Mouse (Mus musculus) thymus, adult 2 months (tissue): ENCODE measurements around the gene Naaladl2. TPM values are rescaled to one million over a fixed set of nuclear protein-coding genes. Genes with fewer than 3 reads are reported as not detected.

Source experiments
- DNase-seq: peaks from one replicate; pipeline ENCODE4 v3.0.0; 2021
- H3K27ac ChIP-seq: fragments of 200-500 bp; 2 replicates; pipeline ENCODE4 v1.5.1; 2012; ENCODE audit warnings: low read length, control low read depth; ENCODE audit not compliant: control insufficient read depth, insufficient read depth
- H3K27me3 ChIP-seq: fragments of 200-500 bp; 2 replicates; pipeline ENCODE4 v1.6.1; 2012; ENCODE audit warnings: mild to moderate bottlenecking, low read length, moderate library complexity, mixed read lengths; ENCODE audit not compliant: control insufficient read depth, insufficient read depth
- H3K36me3 ChIP-seq: fragments of 200-500 bp; 2 replicates; pipeline ENCODE4 v1.6.1; 2012; ENCODE audit warnings: mild to moderate bottlenecking, low read length, moderate library complexity; ENCODE audit not compliant: control insufficient read depth, insufficient read depth
- H3K4me1 ChIP-seq: fragments of 200-500 bp; replicated peaks from 2 replicates; pipeline ENCODE4 v1.6.1; 2012; ENCODE audit warnings: low read length; ENCODE audit not compliant: control insufficient read depth, insufficient read depth
- H3K4me3 ChIP-seq: fragments of 200-500 bp; 2 replicates; pipeline ENCODE4 v1.5.1; 2012; ENCODE audit warnings: mild to moderate bottlenecking, low read length, control low read depth, moderate library complexity; ENCODE audit not compliant: control insufficient read depth, insufficient read depth
- CTCF ChIP-seq: fragments of 200-500 bp; IDR thresholded peaks from 2 replicates; pipeline ENCODE4 v1.5.1; 2012; ENCODE audit warnings: mild to moderate bottlenecking, control low read depth, low read length, moderate library complexity, borderline replicate concordance; ENCODE audit not compliant: control insufficient read depth, poor library complexity, insufficient read depth; ENCODE audit errors: extremely low read depth
- POLR2A ChIP-seq: fragments of 200-500 bp; IDR thresholded peaks from 2 replicates; pipeline ENCODE4 v1.6.1; 2012; ENCODE audit warnings: mild to moderate bottlenecking, low read length, control low read depth, moderate library complexity; ENCODE audit not compliant: control insufficient read depth, poor library complexity, insufficient read depth; ENCODE audit errors: extremely low read depth
- WGBS: fragments of 180-500 bp; shearing (Covaris S2); methylation state at CpG from one replicate; pipeline ENCODE4 v1.1.7; 2018; 5-methylcytosine and 5-hydroxymethylcytosine counted together
- polyA plus RNA-seq: library from polyadenylated mRNA; depleted of rRNA; stranded (reverse); fragments of >200 nt; gene quantifications from 2 replicates; pipeline ENCODE4 v1.2.3, GENCODE M21; 2012

Naaladl2 gene
- polyA plus RNA-seq, 1 experiment: 0.23 TPM

DNA sequence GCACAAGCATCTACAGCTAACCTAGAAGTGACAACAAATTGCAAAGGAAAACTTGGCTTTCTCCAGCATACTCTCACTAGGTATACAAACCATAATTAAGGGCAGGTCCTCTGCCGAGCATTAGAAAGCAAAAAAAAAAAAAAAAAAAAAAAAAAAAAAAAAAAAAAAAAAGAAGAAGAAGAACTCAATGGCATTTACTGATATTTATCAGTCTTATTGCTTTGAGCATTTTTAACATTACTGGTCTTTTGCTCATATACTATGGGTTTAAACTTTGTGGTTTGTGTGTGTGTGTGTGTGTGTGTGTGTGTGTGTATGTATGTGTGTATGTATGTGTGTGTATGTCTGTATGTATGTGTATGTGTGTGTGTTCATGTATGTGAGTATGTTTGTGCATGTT is 1006.1 kb downstream of the Naaladl2 start:
- Histone ChIP-seq H3K4me3 (no peak overlapping the region), H3K4me1 (no peaks in the 10 kb centered on the region), H3K27ac (no peak overlapping the region), H3K36me3 (no peaks in the 10 kb centered on the region), H3K27me3 (no peaks in the 10 kb centered on the region)
- DNase-seq: no peak
- WGBS: 89% methylated on average over 1 of the region's 1 CpGs
- TF ChIP-seq CTCF (no peak), POLR2A (no peak)

- TF ChIP-seq POLR2A (no peak), CTCF (no peak)
- Histone ChIP-seq H3K36me3 (no peaks in the 10 kb centered on the region), H3K27ac (no peak overlapping the region), H3K4me3 (no peak overlapping the region), H3K27me3 (no peaks in the 10 kb centered on the region), H3K4me1 (no peaks in the 10 kb centered on the region)
- no peak for DNase-seq
- WGBS: 96% methylated on average over 1 of the region's 1 CpGs
Measured at GRCm38 (mm10) chr3:24126200-24126599, 1017.9 kb downstream of the Naaladl2 start.

- H3K36me3 ChIP-seq: no peaks in the 10 kb centered on the region
- no peak overlapping the region for H3K27ac ChIP-seq
- 76% methylated on average over 2 of the region's 2 CpGs for WGBS
- no peaks in the 10 kb centered on the region for H3K27me3 ChIP-seq
- H3K4me1 ChIP-seq: no peaks in the 10 kb centered on the region
- no peak overlapping the region for H3K4me3 ChIP-seq
- DNase-seq: no peak
- no peak for TF ChIP-seq CTCF
- TF ChIP-seq POLR2A: no peak
Measured at GRCm38 (mm10) chr3:24124034-24124433, 1020.0 kb downstream of the Naaladl2 start.

- 92% methylated on average over 6 of the region's 6 CpGs for WGBS
- H3K4me1 ChIP-seq: no peaks in the 10 kb centered on the region
- no peak overlapping the region for H3K27ac ChIP-seq
- DNase-seq: no peak
- H3K4me3 ChIP-seq: no peak overlapping the region
- H3K36me3 ChIP-seq: no peaks in the 10 kb centered on the region
- TF ChIP-seq POLR2A (no peak), CTCF (no peak)
- H3K27me3 ChIP-seq: no peaks in the 10 kb centered on the region
Measured at GRCm38 (mm10) chr3:24118136-24118535, 1025.9 kb downstream of the Naaladl2 start.

DNA sequence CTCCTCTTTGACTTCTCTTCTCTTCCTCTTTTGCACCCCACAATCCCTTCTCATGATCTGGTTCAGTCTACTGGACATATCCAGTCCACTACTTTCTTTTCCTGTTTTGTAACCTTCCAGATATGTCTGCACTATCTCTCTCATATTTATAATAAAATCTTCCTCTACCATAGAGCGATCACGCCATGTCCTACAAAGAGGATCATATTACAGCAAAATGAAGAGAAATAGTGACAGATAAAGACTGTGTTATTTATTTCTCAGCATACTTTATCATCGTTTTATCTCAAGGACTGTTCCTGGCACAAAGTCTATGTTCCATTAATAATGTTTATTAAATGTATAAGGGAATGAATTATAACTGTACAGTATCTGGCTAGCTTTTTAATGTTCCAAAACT is 1029.2 kb downstream of the Naaladl2 start:
- WGBS: 83% methylated on average over 3 of the region's 3 CpGs
- H3K27me3 ChIP-seq: no peaks in the 10 kb centered on the region
- no peak for DNase-seq
- H3K4me3 ChIP-seq: no peak overlapping the region
- H3K4me1 ChIP-seq: no peaks in the 10 kb centered on the region
- H3K36me3 ChIP-seq: no peaks in the 10 kb centered on the region
- TF ChIP-seq POLR2A: no peak
- no peak overlapping the region for H3K27ac ChIP-seq

DNA sequence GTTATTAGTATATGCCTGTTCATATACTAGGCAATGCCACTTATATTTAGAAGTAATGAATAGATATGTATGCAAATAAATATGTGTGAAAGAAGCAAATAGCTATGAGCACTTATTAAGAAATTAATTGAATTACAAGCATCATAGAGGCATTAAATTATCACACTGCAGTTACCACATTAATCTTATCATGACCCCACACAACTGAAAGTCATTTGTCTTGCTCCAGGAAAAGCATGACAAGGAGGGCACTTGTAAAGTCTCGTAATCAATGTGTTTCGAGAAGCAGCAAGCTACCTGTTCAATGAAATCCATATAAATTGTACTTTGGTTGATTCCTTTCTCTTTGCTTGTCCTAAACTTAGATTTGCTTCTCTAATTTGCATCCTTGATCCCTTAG is 1030.7 kb downstream of the Naaladl2 start:
- no peaks in the 10 kb centered on the region for H3K4me1 ChIP-seq
- no peak for DNase-seq
- no peak for TF ChIP-seq POLR2A
- TF ChIP-seq CTCF: no peak
- no peak overlapping the region for H3K4me3 ChIP-seq
- H3K27ac ChIP-seq: no peak overlapping the region
- no peaks in the 10 kb centered on the region for H3K27me3 ChIP-seq
- 83% methylated on average over 2 of the region's 2 CpGs for WGBS
- H3K36me3 ChIP-seq: no peaks in the 10 kb centered on the region

DNA sequence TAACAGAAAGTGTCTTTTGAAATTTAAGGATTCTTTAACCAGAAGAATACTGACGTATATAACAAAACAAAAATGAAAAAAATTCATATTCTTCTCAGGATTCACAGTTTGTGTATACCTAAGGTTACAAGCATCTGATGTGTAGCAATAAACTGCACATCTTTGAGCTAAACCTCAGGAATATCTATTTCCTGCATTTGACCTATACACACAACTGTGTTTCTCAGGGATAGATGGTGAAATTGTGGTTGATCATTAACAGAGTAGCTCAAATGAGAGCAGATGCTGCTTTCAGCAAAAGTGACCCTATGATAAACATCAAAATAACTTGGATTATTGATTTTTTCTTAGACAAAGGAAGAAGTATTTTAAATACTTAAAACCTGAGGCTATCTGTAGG is 1037.7 kb downstream of the Naaladl2 start:
- Histone ChIP-seq H3K27ac (no peak overlapping the region), H3K4me3 (no peak overlapping the region), H3K4me1 (no peaks in the 10 kb centered on the region), H3K27me3 (no peaks in the 10 kb centered on the region), H3K36me3 (no peaks in the 10 kb centered on the region)
- 95% methylated on average over 1 of the region's 1 CpGs for WGBS
- DNase-seq: no peak
- TF ChIP-seq POLR2A (no peak), CTCF (no peak)
